Mouse (Mus musculus): ENCODE results near the gene Tmem138. TPM values are rescaled to one million over a fixed set of nuclear protein-coding genes. Genes with fewer than 3 reads are reported as not detected.

Gene Tmem138
- polyA plus RNA-seq, 1 experiment from 2014 or later: 42.2 TPM

- H3K9ac ChIP-seq: peak within 1 kb of the TSS; percentile 98
- DNase-seq (peak; percentile 96), ATAC-seq (ENCODE audit: insufficient read depth) (peak; percentile 97)
- peak within 1 kb of the TSS; percentile 92 for H3K4me3 ChIP-seq (ENCODE audit: low read depth, low read length)
- peak within 1 kb of the TSS; percentile 76 for H3K4me2 ChIP-seq
- no peaks in the 10 kb centered on the region for H3K9me3 ChIP-seq (ENCODE audit: low read depth, low read length)
- peaks cover 8% of the 10 kb centered on the region; the same call in 1 of the 2 replicates for H3K4me1 ChIP-seq (ENCODE audit: insufficient read depth)
- peak within 1 kb of the TSS; percentile 98 for H3K27ac ChIP-seq (ENCODE audit: low read depth)
- no peak for TF ChIP-seq CTCF (IDR thresholded peaks at IDR 0.05; ENCODE audit: low read depth)
- no peaks in the 10 kb centered on the region for H3K27me3 ChIP-seq (ENCODE audit: insufficient read depth, low read length)
- H3K36me3 ChIP-seq (ENCODE audit: insufficient read depth): peaks cover 28% of the 10 kb centered on the region
- WGBS: under 1% methylated on average over 92 of the region's 93 CpGs
These were observed 51.9 kb downstream of the Tmem138 start, which contains the start of gene Cpsf7 for GRCm38 (mm10) chr19:10525106-10525901. TSS of gene Cpsf7 (plus strand) at chr19:10525266.

GRCm38 (mm10) chr19:10524784-10525105, 52.4 kb downstream of the Tmem138 start:
- Histone ChIP-seq H3K36me3 (ENCODE audit: insufficient read depth) (peaks cover 24% of the 10 kb centered on the region), H3K27ac (ENCODE audit: low read depth) (peak overlapping the region; percentile 86), H3K4me3 (ENCODE audit: low read depth, low read length) (peak overlapping the region; percentile 92), H3K27me3 (ENCODE audit: insufficient read depth, low read length) (no peaks in the 10 kb centered on the region), H3K9ac (peak overlapping the region; percentile 98), H3K4me1 (ENCODE audit: insufficient read depth) (peaks cover 8% of the 10 kb centered on the region; the same call in 1 of the 2 replicates), H3K4me2 (peak overlapping the region; percentile 76), H3K9me3 (ENCODE audit: low read depth, low read length) (no peaks in the 10 kb centered on the region)
- ATAC-seq (ENCODE audit: insufficient read depth) (no peak), DNase-seq (no peak)
- TF ChIP-seq CTCF (IDR thresholded peaks at IDR 0.05; ENCODE audit: low read depth): no peak
- WGBS: under 1% methylated on average over 19 of the region's 19 CpGs

DNA sequence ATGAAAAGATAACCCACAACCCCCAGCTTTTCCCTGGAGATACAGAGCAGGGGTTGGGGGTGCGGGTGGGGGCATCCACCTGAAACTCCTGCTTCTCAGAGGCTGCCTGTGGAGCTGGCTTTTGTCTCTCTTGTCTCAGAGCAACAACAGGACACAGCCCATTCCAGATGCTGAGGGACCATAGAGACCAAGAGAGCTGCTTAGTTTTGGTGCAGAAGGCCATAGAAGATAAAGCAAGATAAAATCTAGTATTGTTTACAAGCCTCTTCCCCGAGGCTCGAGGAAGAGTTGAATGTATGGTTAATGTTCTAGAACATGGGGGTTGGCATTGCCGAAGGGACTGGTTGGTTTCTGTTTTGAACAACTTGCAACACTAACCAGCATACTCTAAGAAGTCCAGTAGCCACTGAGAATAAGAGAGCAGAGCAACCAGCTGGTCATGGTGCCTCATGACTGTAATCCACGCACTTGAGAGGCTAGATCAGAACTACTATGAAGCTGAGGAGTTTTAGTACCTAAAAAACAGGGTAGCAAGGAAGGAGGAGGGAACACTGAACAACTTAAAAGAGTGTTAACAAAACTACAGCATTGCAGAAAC, 53.6 kb downstream of the Tmem138 start:
- no peak for ATAC-seq (ENCODE audit: insufficient read depth)
- Histone ChIP-seq H3K27ac (ENCODE audit: low read depth) (no peak overlapping the region), H3K36me3 (ENCODE audit: insufficient read depth) (peaks cover 20% of the 10 kb centered on the region), H3K4me1 (ENCODE audit: insufficient read depth) (peaks cover 8% of the 10 kb centered on the region; the same call in 1 of the 2 replicates), H3K4me3 (ENCODE audit: low read depth, low read length) (peak overlapping the region; percentile 92; the same call in 1 of the 2 replicates), H3K9me3 (ENCODE audit: low read depth, low read length) (no peaks in the 10 kb centered on the region), H3K27me3 (ENCODE audit: insufficient read depth, low read length) (no peaks in the 10 kb centered on the region), H3K4me2 (peak overlapping the region; percentile 76), H3K9ac (no peak overlapping the region)
- 66% methylated on average over 5 of the region's 5 CpGs for WGBS
- no peak for TF ChIP-seq CTCF (IDR thresholded peaks at IDR 0.05; ENCODE audit: low read depth)
- no peak for DNase-seq

DNA sequence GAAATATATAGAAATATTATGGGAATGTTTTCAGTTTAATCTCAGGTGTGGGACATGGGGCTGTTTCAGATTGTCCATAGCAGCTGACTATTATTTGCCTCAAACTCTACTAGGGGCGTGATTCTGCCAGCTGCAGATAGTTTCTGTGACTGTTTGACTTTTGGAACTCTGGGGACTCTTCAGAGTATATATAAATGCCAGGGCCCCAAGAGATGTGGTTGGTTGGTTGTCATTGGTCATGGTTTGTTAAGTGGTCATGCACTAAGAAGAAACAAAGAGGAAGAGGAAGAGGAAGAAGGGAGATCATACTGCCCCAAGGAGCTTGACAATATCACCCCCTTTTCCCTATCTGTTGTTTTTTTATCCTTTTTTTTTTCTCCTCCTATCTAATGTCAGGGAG, 55.2 kb downstream of the Tmem138 start:
- Histone ChIP-seq H3K4me2 (no peak overlapping the region), H3K36me3 (ENCODE audit: insufficient read depth) (peaks cover 14% of the 10 kb centered on the region), H3K4me3 (ENCODE audit: low read depth, low read length) (no peak overlapping the region), H3K27me3 (ENCODE audit: insufficient read depth, low read length) (no peaks in the 10 kb centered on the region), H3K9ac (no peak overlapping the region), H3K9me3 (ENCODE audit: low read depth, low read length) (no peaks in the 10 kb centered on the region), H3K27ac (ENCODE audit: low read depth) (no peak overlapping the region), H3K4me1 (ENCODE audit: insufficient read depth) (peaks cover 7% of the 10 kb centered on the region; the same call in 1 of the 2 replicates)
- no peak for TF ChIP-seq CTCF (IDR thresholded peaks at IDR 0.05; ENCODE audit: low read depth)
- DNase-seq (no peak), ATAC-seq (ENCODE audit: insufficient read depth) (no peak)
- 69% methylated on average over 1 of the region's 1 CpGs for WGBS

Other genes with a start within 250 kb of the Tmem138 start
- gene Syt7, start 188.3 kb downstream of the Tmem138 start, polyA plus RNA-seq (2014; fragmentation: Nextera tagmentation; extraction: Ambion mirVana): 3.3 and 4.7 TPM in 2 replicates
- gene Lrrc10b, start 119.9 kb downstream of the Tmem138 start, polyA plus RNA-seq (2014; fragmentation: Nextera tagmentation; extraction: Ambion mirVana): 0.78 and 0.97 TPM in 2 replicates
- gene Ppp1r32, start 94.4 kb downstream of the Tmem138 start, polyA plus RNA-seq (2014; fragmentation: Nextera tagmentation; extraction: Ambion mirVana): 0.26 TPM in 1 of 2 replicates, not detected in the other
- 58.9 and 60.3 TPM in 2 replicates for gene Cpsf7, start 52.1 kb downstream of the Tmem138 start, polyA plus RNA-seq (2014; fragmentation: Nextera tagmentation; extraction: Ambion mirVana)
- gene Sdhaf2, start 51.2 kb downstream of the Tmem138 start, polyA plus RNA-seq (2014; fragmentation: Nextera tagmentation; extraction: Ambion mirVana): 59.4 and 62.6 TPM in 2 replicates
- 59.2 and 60.2 TPM in 2 replicates for gene Tmem216, start 21.1 kb downstream of the Tmem138 start, polyA plus RNA-seq (2014; fragmentation: Nextera tagmentation; extraction: Ambion mirVana)
- 18.0 and 19.2 TPM in 2 replicates for gene Cyb561a3, start 190 bp downstream of the Tmem138 start, polyA plus RNA-seq (2014; fragmentation: Nextera tagmentation; extraction: Ambion mirVana)
- 373 and 396 TPM in 2 replicates for gene Ddb1, start 28.0 kb upstream of the Tmem138 start, polyA plus RNA-seq (2014; fragmentation: Nextera tagmentation; extraction: Ambion mirVana)
- gene Tkfc, start 28.3 kb upstream of the Tmem138 start, polyA plus RNA-seq (2014; fragmentation: Nextera tagmentation; extraction: Ambion mirVana): 19.2 and 19.4 TPM in 2 replicates
- gene Vwce, start 56.9 kb upstream of the Tmem138 start, polyA plus RNA-seq (2014; fragmentation: Nextera tagmentation; extraction: Ambion mirVana): 0.65 and 1.3 TPM in 2 replicates
- not detected in 2 replicates for gene Pga5, start 100.7 kb upstream of the Tmem138 start, polyA plus RNA-seq (2014; fragmentation: Nextera tagmentation; extraction: Ambion mirVana)
- gene Vps37c, start 111.4 kb upstream of the Tmem138 start, polyA plus RNA-seq (2014; fragmentation: Nextera tagmentation; extraction: Ambion mirVana): 30.3 and 33.1 TPM in 2 replicates
- 0.39 and 0.63 TPM in 2 replicates for gene Cd5, start 161.6 kb upstream of the Tmem138 start, polyA plus RNA-seq (2014; fragmentation: Nextera tagmentation; extraction: Ambion mirVana)

Data from lung, embryonic 14.5 days (tissue).